In genomic region chr15:83278579-83278978, GRCm38 (mm10) we compare ENCODE assay signal across 19 mouse cellular contexts. TPM values are rescaled to one million over a fixed set of nuclear protein-coding genes. Genes with fewer than 3 reads are reported as not detected.
"Had no signal": no experiment of that assay in that cellular context is flagged by ENCODE, and none has a peak within 500 bp of the region (broad histone marks: within the 10 kb centered on the region; RNA-seq: fewer than 3 reads in every experiment).

No protein-coding gene starts in this region.

- H3K4me2 ChIP-seq: liver, embryonic 15.5 days; lung, embryonic 14.5 days; midbrain, embryonic 13.5 days; midbrain, embryonic 15.5 days; neural tube, embryonic 13.5 days; neural tube, embryonic 15.5 days; stomach, embryonic 15.5 days had no signal

- H3K4me1 ChIP-seq: liver, embryonic 15.5 days; midbrain, embryonic 10.5 days; midbrain, embryonic 13.5 days; midbrain, embryonic 15.5 days; neural tube, embryonic 13.5 days; neural tube, embryonic 15.5 days had no signal

- H3K27ac ChIP-seq: liver, embryonic 15.5 days; midbrain, embryonic 10.5 days; midbrain, embryonic 13.5 days; midbrain, embryonic 15.5 days; neural tube, embryonic 13.5 days; neural tube, embryonic 15.5 days; stomach, embryonic 15.5 days; stomach, postnatal 0 days had no signal

- H3K9ac ChIP-seq: liver, embryonic 15.5 days; lung, embryonic 14.5 days; midbrain, embryonic 13.5 days; midbrain, embryonic 15.5 days; neural tube, embryonic 13.5 days; neural tube, embryonic 15.5 days; stomach, embryonic 15.5 days had no signal

- H3K9me3 ChIP-seq: liver, embryonic 15.5 days; midbrain, embryonic 10.5 days; midbrain, embryonic 13.5 days; midbrain, embryonic 15.5 days; neural tube, embryonic 13.5 days; neural tube, embryonic 15.5 days; stomach, embryonic 15.5 days had no signal

- DNase-seq: lung, adult 18-20 months; lung, embryonic 14.5 days; lung, postnatal 10 days; retina, postnatal 1 day; right cerebral cortex, adult 18-20 months; thymus, adult 2 months; thymus, postnatal 25 days; thymus, postnatal 4 days had no signal

- H3K36me3 ChIP-seq: liver, embryonic 15.5 days; midbrain, embryonic 10.5 days; midbrain, embryonic 13.5 days; midbrain, embryonic 15.5 days; neural tube, embryonic 13.5 days; neural tube, embryonic 15.5 days; stomach, embryonic 15.5 days had no signal

- H3K4me3 ChIP-seq: liver, embryonic 15.5 days; midbrain, embryonic 10.5 days; midbrain, embryonic 13.5 days; midbrain, embryonic 15.5 days; myocyte; neural tube, embryonic 13.5 days; neural tube, embryonic 15.5 days; stomach, embryonic 15.5 days had no signal

- ATAC-seq: midbrain, embryonic 13.5 days; midbrain, embryonic 15.5 days had no signal

- H3K27me3 ChIP-seq: liver, embryonic 15.5 days; midbrain, embryonic 13.5 days; midbrain, embryonic 15.5 days; neural tube, embryonic 13.5 days; neural tube, embryonic 15.5 days; stomach, embryonic 15.5 days had no signal

RNA-seq across cellular contexts. Expression of gene A4galt, which starts 27.0 kb away (rescaled TPM):
- total RNA-seq: megakaryocyte, adult 5-6 weeks; megakaryocyte-erythroid progenitor cell, adult 5-6 weeks had no signal
